Mouse (Mus musculus): Measurements from ENCODE around the gene Trim12a.

DNA sequence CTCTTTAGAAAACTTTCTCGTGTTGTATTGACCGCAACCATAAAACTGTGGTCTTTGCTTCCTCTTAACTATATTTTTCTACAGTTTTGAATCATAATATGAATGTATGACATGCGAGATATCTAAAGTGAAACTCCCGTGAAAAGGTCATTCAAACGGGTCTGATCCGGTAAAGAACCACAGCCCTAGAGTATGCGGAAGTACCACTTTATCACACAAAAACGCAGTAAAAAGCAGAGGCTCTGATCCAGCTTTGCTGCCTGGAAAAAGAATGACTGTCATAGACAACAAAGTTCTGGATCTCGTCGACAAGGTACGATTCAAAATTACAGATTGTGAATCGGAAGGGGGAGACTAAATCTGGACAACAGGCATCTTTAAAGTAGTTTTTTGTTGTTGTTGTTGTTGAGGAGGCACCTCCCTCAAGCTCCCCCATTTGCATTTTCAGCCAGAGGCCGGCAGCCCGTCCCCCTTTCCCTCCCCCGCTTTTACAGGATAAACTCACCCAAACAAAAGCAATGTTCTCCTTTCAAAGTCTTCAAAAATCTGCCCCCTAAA lies 391 bp downstream of the Trim12a start:
- TF ChIP-seq CTCF (IDR thresholded peaks at IDR 0.05; ENCODE audit: low read depth, low read length) (no peak), EP300 (IDR thresholded peaks at IDR 0.05; ENCODE audit: insufficient read depth, low read depth, low read length) (no peak)
